Mouse (Mus musculus) C2C12 (cell line): ENCODE measurements around the gene Srsf11.

Source experiments
- CTCF ChIP-seq: IDR thresholded peaks from one replicate; pipeline ENCODE4 v1.5.1; 2011; ENCODE audit not compliant: control insufficient read depth, insufficient read depth, insufficient read length
- MAX ChIP-seq: IDR thresholded peaks from one replicate; pipeline ENCODE4 v1.6.1; 2011; ENCODE audit warnings: mild to moderate bottlenecking, control low read depth
- USF1 ChIP-seq: IDR thresholded peaks from one replicate; pipeline ENCODE4 v1.6.1; 2011; ENCODE audit warnings: low read depth, mild to moderate bottlenecking, control low read depth, moderate library complexity

DNA sequence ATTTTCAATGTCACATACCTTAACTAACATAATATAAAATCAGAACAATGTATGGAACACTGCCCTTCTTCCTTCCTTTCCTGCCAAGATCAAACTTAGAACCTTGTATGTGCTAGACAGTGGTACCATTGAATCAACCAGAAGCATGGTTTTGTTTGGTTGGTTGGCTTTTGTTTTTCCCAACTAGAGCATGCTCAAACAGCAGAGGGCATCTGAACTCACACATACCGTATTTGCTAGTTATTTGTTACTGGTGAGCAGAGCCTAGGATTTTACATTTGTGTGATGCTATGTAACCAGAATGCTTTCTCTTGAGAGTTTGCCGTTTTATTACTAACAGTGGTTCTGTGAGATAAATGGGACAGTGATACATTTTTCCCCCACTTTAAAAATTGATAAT, 13.1 kb upstream of the Srsf11 start:
- TF ChIP-seq CTCF = no peak
- TF ChIP-seq MAX = no peak
- no peak for TF ChIP-seq USF1
